8 mouse cellular contexts compared by ENCODE assay signal in genomic region chr5:112255426-112255825, GRCm38 (mm10). TPM values are rescaled to one million over a fixed set of nuclear protein-coding genes. Genes with fewer than 3 reads are reported as not detected.
A peak's percentile ranks its signal among the peaks of the same experiment; 100 is the strongest.
DNase-seq lines count a peak whose midpoint lies in the region; ATAC-seq and TF ChIP-seq lines count a peak whose summit lies in the region.

Gene Crybb1 (plus strand): TSS chr5:112255815.

- no peak within 1 kb of the TSS for H3K4me3 ChIP-seq in embryonic facial prominence, embryonic 12.5 days
- no peak within 1 kb of the TSS for H3K4me3 ChIP-seq in embryonic facial prominence, embryonic 10.5 days
- no peak within 1 kb of the TSS for H3K4me3 ChIP-seq in spleen, adult 2 months (ENCODE audit: extremely low read depth, insufficient read depth, insufficient read length)
- no peak within 1 kb of the TSS for H3K4me3 ChIP-seq in heart, embryonic 12.5 days

- no peak for DNase-seq in embryonic facial prominence, embryonic 10.5 days (ENCODE audit: low spot score)
- no peak for DNase-seq in spleen, adult 2 months (ENCODE audit: low read depth in 1 of 2, low spot score in 2 of 2)
- DNase-seq in spleen, postnatal 4 days (ENCODE audit: low spot score in 2 of 2): no peak
- DNase-seq in layer of hippocampus, postnatal 14 days (ENCODE audit: low spot score in 2 of 2): peak; percentile 60 to 79
- peak; percentile 61 for DNase-seq in testis, postnatal 10 days (ENCODE audit: low spot score)

- no peaks in the 10 kb centered on the region for H3K27me3 ChIP-seq in embryonic facial prominence, embryonic 12.5 days
- peaks cover 14% of the 10 kb centered on the region; the same call in 1 of the 2 replicates for H3K27me3 ChIP-seq in embryonic facial prominence, embryonic 10.5 days (replicated peaks; ENCODE audit: low read depth, poor library complexity, severe bottlenecking)
- no peaks in the 10 kb centered on the region; the same call in 1 of the 2 replicates for H3K27me3 ChIP-seq in spleen, adult 2 months (ENCODE audit: control insufficient read depth, insufficient read depth, low read length)
- H3K27me3 ChIP-seq in heart, embryonic 12.5 days (replicated peaks): peaks cover 53% of the 10 kb centered on the region

- H3K36me3 ChIP-seq in embryonic facial prominence, embryonic 12.5 days: no peaks in the 10 kb centered on the region
- no peaks in the 10 kb centered on the region for H3K36me3 ChIP-seq in embryonic facial prominence, embryonic 10.5 days (replicated peaks)
- H3K36me3 ChIP-seq in spleen, adult 2 months (ENCODE audit: control insufficient read depth, insufficient read depth, low read length): no peaks in the 10 kb centered on the region
- no peaks in the 10 kb centered on the region for H3K36me3 ChIP-seq in heart, embryonic 12.5 days

- no peak within 1 kb of the TSS for H3K9ac ChIP-seq in embryonic facial prominence, embryonic 12.5 days
- H3K9ac ChIP-seq in heart, embryonic 12.5 days: no peak within 1 kb of the TSS

- H3K9me3 ChIP-seq in embryonic facial prominence, embryonic 12.5 days: no peaks in the 10 kb centered on the region
- H3K9me3 ChIP-seq in embryonic facial prominence, embryonic 10.5 days: no peaks in the 10 kb centered on the region
- H3K9me3 ChIP-seq in heart, embryonic 12.5 days (replicated peaks): no peaks in the 10 kb centered on the region

- 54% methylated on average over 3 of the region's 3 CpGs for WGBS in embryonic facial prominence, embryonic 12.5 days
- WGBS in embryonic facial prominence, embryonic 10.5 days: 55% methylated on average over 3 of the region's 3 CpGs
- 78% methylated on average over 3 of the region's 3 CpGs for WGBS in spleen, adult 2 months
- WGBS in heart, embryonic 12.5 days: 53% methylated on average over 3 of the region's 3 CpGs

- no peaks in the 10 kb centered on the region for H3K4me1 ChIP-seq in embryonic facial prominence, embryonic 12.5 days
- peaks cover 20% of the 10 kb centered on the region for H3K4me1 ChIP-seq in embryonic facial prominence, embryonic 10.5 days
- H3K4me1 ChIP-seq in spleen, adult 2 months (ENCODE audit: control insufficient read depth, insufficient read depth, insufficient read length): peaks cover 34% of the 10 kb centered on the region; the same call in 1 of the 2 replicates
- peaks cover 21% of the 10 kb centered on the region for H3K4me1 ChIP-seq in heart, embryonic 12.5 days (replicated peaks)

- TF ChIP-seq POLR2A in spleen, adult 2 months (IDR thresholded peaks at IDR 0.05; ENCODE audit: low read depth, low read length): no peak

- H3K4me2 ChIP-seq in embryonic facial prominence, embryonic 12.5 days (replicated peaks): no peak within 1 kb of the TSS
- H3K4me2 ChIP-seq in heart, embryonic 12.5 days: no peak within 1 kb of the TSS

- TF ChIP-seq CTCF in spleen, adult 2 months (IDR thresholded peaks at IDR 0.05; ENCODE audit: extremely low read depth, insufficient read depth, insufficient read length, insufficient replicate concordance): no peak

- H3K27ac ChIP-seq in embryonic facial prominence, embryonic 12.5 days: no peak within 1 kb of the TSS
- no peak within 1 kb of the TSS for H3K27ac ChIP-seq in embryonic facial prominence, embryonic 10.5 days (replicated peaks)
- peak within 1 kb of the TSS; percentile 17; the same call in 1 of the 2 replicates for H3K27ac ChIP-seq in spleen, adult 2 months (ENCODE audit: insufficient read depth, low read length)
- H3K27ac ChIP-seq in heart, embryonic 12.5 days (ENCODE audit: poor library complexity, severe bottlenecking): no peak within 1 kb of the TSS

- ATAC-seq in embryonic facial prominence, embryonic 12.5 days (ENCODE audit: insufficient number of reproducible peaks, insufficient read depth, low FRiP score, low TSS enrichment): no peak
- ATAC-seq in heart, embryonic 12.5 days (ENCODE audit: insufficient number of reproducible peaks, low FRiP score): 0 out of 2 replicates have a peak, but pooled peaks have one; percentile 29
- no peak for ATAC-seq in megakaryocyte-erythroid progenitor cell, adult 5-6 weeks (replicated peaks; ENCODE audit: low FRiP score, low TSS enrichment, poor library complexity, severe bottlenecking)

RNA-seq across cellular contexts. Expression of gene Crybb1, which starts in this region (rescaled TPM):
- polyA plus RNA-seq in embryonic facial prominence, embryonic 12.5 days (2016; fragmentation: Nextera tagmentation; extraction: Ambion mirVana): 46.2 and 95.4 TPM in 2 replicates
- polyA plus RNA-seq in embryonic facial prominence, embryonic 10.5 days (2016; fragmentation: Nextera tagmentation; extraction: Ambion mirVana): 0.20 and 0.80 TPM in 2 replicates
- 0.25 and 0.46 TPM in 2 replicates for polyA plus RNA-seq in spleen, adult 2 months (2012; rRNA removed)
- polyA plus RNA-seq in heart, embryonic 12.5 days (2016; fragmentation: Nextera tagmentation; extraction: Ambion mirVana): 0.46 and 0.67 TPM in 2 replicates
- total RNA-seq in layer of hippocampus, postnatal 14 days (2021): 10 to 100 TPM; 16.1 to 17.5 TPM
- not detected in 2 replicates for total RNA-seq in megakaryocyte-erythroid progenitor cell, adult 5-6 weeks (2014; fragmentation: Nextera tagmentation)
- not detected in 2 replicates for total RNA-seq in megakaryocyte-erythroid progenitor cell, adult 5-6 weeks (2017)

Comparison
In these comparisons a context has a peak if more than half of its experiments do, and no peak if none do; other contexts are left out.
1. RNA of gene Crybb1 (total RNA-seq): 16.1 to 17.5 TPM in layer of hippocampus, postnatal 14 days; not detected in megakaryocyte-erythroid progenitor cell, adult 5-6 weeks; every median in the first group is over 10 times any median in the second.
2. RNA of gene Crybb1 (polyA plus RNA-seq): 46.2 to 95.4 TPM in embryonic facial prominence, embryonic 12.5 days; 0.20 to 0.80 TPM in embryonic facial prominence, embryonic 10.5 days, 0.46 to 0.67 TPM in heart, embryonic 12.5 days and 0.25 to 0.46 TPM in spleen, adult 2 months; every median in the first group is over 10 times any median in the second.
3. Peak in ATAC-seq in heart, embryonic 12.5 days; RNA of the gene not detected or under 1 TPM.
4. DNase-seq: peak in layer of hippocampus, postnatal 14 days (2 of 2) and testis, postnatal 10 days (single experiment); none in embryonic facial prominence, embryonic 10.5 days (single experiment), spleen, adult 2 months (0 of 2) and spleen, postnatal 4 days (0 of 2).